Mouse (Mus musculus) thymus, adult 2 months (tissue): ENCODE measurements around the gene Osbpl8. TPM values are rescaled to one million over a fixed set of nuclear protein-coding genes. Genes with fewer than 3 reads are reported as not detected.

Source experiments
- DNase-seq: peaks from one replicate; pipeline ENCODE4 v3.0.0; 2021
- H3K27ac ChIP-seq: fragments of 200-500 bp; 2 replicates; pipeline ENCODE4 v1.5.1; 2012; ENCODE audit warnings: low read length, control low read depth; ENCODE audit not compliant: control insufficient read depth, insufficient read depth
- H3K27me3 ChIP-seq: fragments of 200-500 bp; 2 replicates; pipeline ENCODE4 v1.6.1; 2012; ENCODE audit warnings: mild to moderate bottlenecking, low read length, moderate library complexity, mixed read lengths; ENCODE audit not compliant: control insufficient read depth, insufficient read depth
- H3K36me3 ChIP-seq: fragments of 200-500 bp; 2 replicates; pipeline ENCODE4 v1.6.1; 2012; ENCODE audit warnings: mild to moderate bottlenecking, low read length, moderate library complexity; ENCODE audit not compliant: control insufficient read depth, insufficient read depth
- H3K4me1 ChIP-seq: fragments of 200-500 bp; replicated peaks from 2 replicates; pipeline ENCODE4 v1.6.1; 2012; ENCODE audit warnings: low read length; ENCODE audit not compliant: control insufficient read depth, insufficient read depth
- H3K4me3 ChIP-seq: fragments of 200-500 bp; 2 replicates; pipeline ENCODE4 v1.5.1; 2012; ENCODE audit warnings: mild to moderate bottlenecking, low read length, control low read depth, moderate library complexity; ENCODE audit not compliant: control insufficient read depth, insufficient read depth
- CTCF ChIP-seq: fragments of 200-500 bp; IDR thresholded peaks from 2 replicates; pipeline ENCODE4 v1.5.1; 2012; ENCODE audit warnings: mild to moderate bottlenecking, control low read depth, low read length, moderate library complexity, borderline replicate concordance; ENCODE audit not compliant: control insufficient read depth, poor library complexity, insufficient read depth; ENCODE audit errors: extremely low read depth
- POLR2A ChIP-seq: fragments of 200-500 bp; IDR thresholded peaks from 2 replicates; pipeline ENCODE4 v1.6.1; 2012; ENCODE audit warnings: mild to moderate bottlenecking, low read length, control low read depth, moderate library complexity; ENCODE audit not compliant: control insufficient read depth, poor library complexity, insufficient read depth; ENCODE audit errors: extremely low read depth
- WGBS: fragments of 180-500 bp; shearing (Covaris S2); methylation state at CpG from one replicate; pipeline ENCODE4 v1.1.7; 2018; 5-methylcytosine and 5-hydroxymethylcytosine counted together
- polyA plus RNA-seq: library from polyadenylated mRNA; depleted of rRNA; stranded (reverse); fragments of >200 nt; gene quantifications from 2 replicates; pipeline ENCODE4 v1.2.3, GENCODE M21; 2012

Gene Osbpl8
- polyA plus RNA-seq, 1 experiment, result 22.0 TPM

GRCm38 (mm10) chr10:111237434-111237833 is 72.9 kb downstream of the Osbpl8 start:
- Histone ChIP-seq H3K27ac (no peak overlapping the region), H3K36me3 (peaks cover 14% of the 10 kb centered on the region), H3K27me3 (no peaks in the 10 kb centered on the region), H3K4me1 (no peaks in the 10 kb centered on the region), H3K4me3 (no peak overlapping the region)
- no peak for DNase-seq
- TF ChIP-seq POLR2A (no peak), CTCF (no peak)
- WGBS, result 97% methylated on average over 5 of the region's 5 CpGs

DNA sequence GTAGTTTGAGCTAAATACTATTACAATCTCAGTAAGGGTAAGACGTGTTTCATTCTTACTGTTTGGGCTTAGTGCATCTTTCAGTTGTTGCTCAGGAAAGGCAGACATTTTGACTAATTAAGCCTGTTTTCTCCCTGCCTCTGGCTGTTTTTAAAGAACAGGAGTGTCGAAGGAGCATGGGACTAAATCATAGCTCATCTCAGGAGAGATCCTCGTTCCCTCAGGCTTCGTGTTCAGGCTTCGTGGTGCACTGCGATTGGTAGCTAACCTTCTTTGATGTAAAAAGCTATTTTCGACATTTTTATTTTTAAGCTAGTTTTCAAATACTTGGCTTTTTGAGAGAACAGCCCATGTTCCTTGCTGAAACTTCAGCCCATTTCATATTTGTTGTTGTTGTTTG is 78.1 kb downstream of the Osbpl8 start:
- no peak overlapping the region for H3K27ac ChIP-seq
- WGBS, result 92% methylated on average over 7 of the region's 7 CpGs
- H3K36me3 ChIP-seq, result no peaks in the 10 kb centered on the region
- TF ChIP-seq CTCF, result no peak
- no peak for TF ChIP-seq POLR2A
- no peaks in the 10 kb centered on the region for H3K4me1 ChIP-seq
- no peak overlapping the region for H3K4me3 ChIP-seq
- no peaks in the 10 kb centered on the region for H3K27me3 ChIP-seq
- DNase-seq, result no peak

DNA sequence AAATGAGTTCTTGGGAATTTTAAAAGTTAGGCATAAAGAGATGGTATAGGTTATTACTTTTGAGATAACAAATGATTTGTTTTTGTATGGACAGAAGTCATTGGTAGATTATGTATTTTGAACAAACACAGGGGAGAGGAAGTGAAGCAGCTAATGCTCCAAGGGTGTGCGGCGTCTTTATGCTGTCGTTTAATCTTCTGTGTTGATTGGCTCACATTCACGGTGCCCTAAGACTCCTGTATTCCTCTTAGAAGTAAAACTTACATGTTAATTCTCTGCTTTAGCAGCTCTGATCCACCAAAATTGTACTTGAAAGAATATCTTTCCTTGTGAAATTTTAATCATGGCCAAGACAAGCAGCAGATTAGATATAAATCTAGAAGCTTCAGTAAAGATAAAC is 83.1 kb downstream of the Osbpl8 start:
- no peak for DNase-seq
- no peak overlapping the region for H3K27ac ChIP-seq
- 93% methylated on average over 4 of the region's 4 CpGs for WGBS
- no peaks in the 10 kb centered on the region for H3K4me1 ChIP-seq
- no peaks in the 10 kb centered on the region for H3K27me3 ChIP-seq
- no peak overlapping the region for H3K4me3 ChIP-seq
- no peaks in the 10 kb centered on the region for H3K36me3 ChIP-seq
- TF ChIP-seq CTCF (no peak), POLR2A (no peak)

DNA sequence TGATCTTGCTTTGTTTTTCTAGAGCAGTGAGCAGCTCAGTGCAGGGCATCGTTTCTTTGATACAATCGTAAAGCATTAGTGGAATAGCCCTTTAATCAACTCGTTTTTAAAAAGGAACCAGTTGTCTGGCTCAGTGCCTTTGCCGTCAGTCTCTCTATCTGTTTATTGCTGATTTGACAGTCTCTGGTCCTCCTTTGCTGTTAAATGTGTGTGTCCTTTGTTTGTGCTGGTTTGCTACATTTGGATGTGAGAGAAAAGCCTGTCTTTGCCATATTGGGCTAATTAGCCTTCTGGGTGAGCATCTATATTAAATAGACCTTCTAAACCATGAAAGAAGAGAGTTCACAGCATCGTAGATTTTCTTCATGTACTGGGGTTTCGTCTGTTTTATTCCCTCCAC is 83.6 kb downstream of the Osbpl8 start:
- Histone ChIP-seq H3K27me3 (no peaks in the 10 kb centered on the region), H3K4me1 (no peaks in the 10 kb centered on the region), H3K4me3 (no peak overlapping the region), H3K36me3 (no peaks in the 10 kb centered on the region), H3K27ac (no peak overlapping the region)
- no peak for DNase-seq
- WGBS, result 91% methylated on average over 6 of the region's 6 CpGs
- TF ChIP-seq CTCF, result no peak
- no peak for TF ChIP-seq POLR2A

DNA sequence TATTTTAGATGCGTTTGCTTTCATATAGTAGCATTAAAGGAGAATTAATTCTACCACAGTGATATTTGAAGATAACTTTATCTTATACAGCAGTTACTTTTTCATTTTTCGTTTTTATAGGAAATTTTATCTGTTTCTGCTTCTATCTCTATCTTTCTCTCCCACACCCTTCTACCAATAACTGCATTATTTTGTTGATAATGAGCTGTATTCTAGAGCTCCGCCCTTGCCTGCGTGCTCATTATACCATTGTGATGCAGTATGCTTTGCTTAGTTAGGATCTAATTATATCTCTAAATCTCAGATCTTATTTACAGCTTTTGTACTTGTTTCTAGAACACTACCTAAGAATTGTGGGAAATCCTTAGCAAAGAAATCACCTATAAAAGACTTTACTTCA is 85.6 kb downstream of the Osbpl8 start:
- H3K4me1 ChIP-seq, result no peaks in the 10 kb centered on the region
- TF ChIP-seq POLR2A, result no peak
- TF ChIP-seq CTCF, result no peak
- no peak overlapping the region for H3K27ac ChIP-seq
- no peaks in the 10 kb centered on the region for H3K36me3 ChIP-seq
- H3K4me3 ChIP-seq, result no peak overlapping the region
- no peak for DNase-seq
- 98% methylated on average over 4 of the region's 4 CpGs for whole genome bisulfite sequencing
- H3K27me3 ChIP-seq, result no peaks in the 10 kb centered on the region

GRCm38 (mm10) chr10:111251666-111252065 is 87.1 kb downstream of the Osbpl8 start:
- Histone ChIP-seq H3K27me3 (no peaks in the 10 kb centered on the region), H3K4me1 (no peaks in the 10 kb centered on the region), H3K4me3 (no peak overlapping the region), H3K36me3 (peaks cover 6% of the 10 kb centered on the region), H3K27ac (no peak overlapping the region)
- TF ChIP-seq POLR2A, result no peak
- no peak for TF ChIP-seq CTCF
- 86% methylated on average over 5 of the region's 5 CpGs for WGBS
- no peak for DNase-seq

- WGBS, result 99% methylated on average over 6 of the region's 6 CpGs
- Histone ChIP-seq H3K27ac (no peak overlapping the region), H3K4me1 (no peaks in the 10 kb centered on the region)
Observed at GRCm38 (mm10) chr10:111255228-111255627, 90.7 kb downstream of the Osbpl8 start.

More at GRCm38 (mm10) chr10:111255228-111255627, 90.7 kb downstream of the Osbpl8 start:
- DNase-seq, result no peak
- Histone ChIP-seq H3K4me3 (no peak overlapping the region), H3K36me3 (peaks cover 16% of the 10 kb centered on the region), H3K27me3 (no peaks in the 10 kb centered on the region)
- TF ChIP-seq POLR2A (no peak), CTCF (no peak)
